Comparison of ENCODE assay signal across 8 mouse cellular contexts in the genomic region with DNA sequence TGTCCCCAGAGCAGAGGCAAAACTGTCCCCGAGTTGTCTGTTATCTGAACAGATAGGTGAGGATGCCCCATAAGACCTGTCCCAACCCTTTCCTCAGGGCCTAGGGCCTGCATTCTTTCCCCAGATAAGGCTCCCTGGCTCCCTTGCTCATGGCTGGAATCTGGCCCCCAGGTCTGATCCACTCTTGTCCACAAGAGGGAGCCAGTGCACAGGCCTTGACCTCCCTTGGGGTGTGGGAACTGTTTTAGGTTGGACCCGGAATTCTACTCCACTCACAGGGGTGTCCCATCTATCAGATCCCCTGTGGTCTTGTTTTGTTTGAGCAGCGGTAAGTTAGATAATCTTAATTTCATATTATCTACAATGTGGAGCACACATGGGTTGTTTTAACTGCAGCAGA. TPM values are rescaled to one million over a fixed set of nuclear protein-coding genes. Genes with fewer than 3 reads are reported as not detected.
DNase-seq lines count a peak whose midpoint lies in the region; ATAC-seq and TF ChIP-seq lines count a peak whose summit lies in the region.

No protein-coding gene starts in this region.

- H3K36me3 ChIP-seq in E14TG2a.4 (ENCODE audit: insufficient read depth, low read length), result peaks cover 35% of the 10 kb centered on the region
- H3K36me3 ChIP-seq in heart, embryonic 16.5 days (ENCODE audit: control insufficient read depth, insufficient read depth), result no peaks in the 10 kb centered on the region

- no peak overlapping the region for H3K4me3 ChIP-seq in E14TG2a.4 (replicated peaks; ENCODE audit: low read length)
- H3K4me3 ChIP-seq in bone marrow, adult 2 months (replicated peaks; ENCODE audit: control insufficient read depth, low read depth, low read length), result no peak overlapping the region
- no peak overlapping the region for H3K4me3 ChIP-seq in embryonic fibroblast, embryonic 13.5 days (ENCODE audit: insufficient read depth, low read length)
- no peak overlapping the region for H3K4me3 ChIP-seq in heart, embryonic 16.5 days (ENCODE audit: low read length)

- H3K27me3 ChIP-seq in E14TG2a.4 (ENCODE audit: insufficient read depth, low read length), result peaks cover 16% of the 10 kb centered on the region
- peaks cover 4% of the 10 kb centered on the region for H3K27me3 ChIP-seq in heart, embryonic 16.5 days (ENCODE audit: control insufficient read depth, insufficient read depth, low read length)

- no peaks in the 10 kb centered on the region for H3K9me3 ChIP-seq in E14TG2a.4 (ENCODE audit: low read length)
- H3K9me3 ChIP-seq in heart, embryonic 16.5 days (replicated peaks; ENCODE audit: control insufficient read depth, low read length), result no peaks in the 10 kb centered on the region

- no peak for TF ChIP-seq POLR2A in bone marrow, adult 2 months (IDR thresholded peaks at IDR 0.05; ENCODE audit: borderline replicate concordance, control insufficient read depth, low read depth, low read length)
- TF ChIP-seq POLR2A in embryonic fibroblast, embryonic 13.5 days (IDR thresholded peaks at IDR 0.05; ENCODE audit: low read depth, low read length), result no peak

- H3K27ac ChIP-seq in bone marrow, adult 2 months (ENCODE audit: control insufficient read depth, insufficient read depth, low read depth, low read length, poor library complexity), result no peak overlapping the region
- H3K27ac ChIP-seq in embryonic fibroblast, embryonic 13.5 days (ENCODE audit: insufficient read depth, low read length), result no peak overlapping the region
- H3K27ac ChIP-seq in heart, embryonic 16.5 days (ENCODE audit: low read length), result no peak overlapping the region

- peaks cover 43% of the 10 kb centered on the region for H3K4me1 ChIP-seq in E14TG2a.4 (replicated peaks; ENCODE audit: low read depth, low read length)
- H3K4me1 ChIP-seq in bone marrow, adult 2 months (ENCODE audit: control insufficient read depth, insufficient read depth, low read length), result no peaks in the 10 kb centered on the region
- H3K4me1 ChIP-seq in embryonic fibroblast, embryonic 13.5 days (ENCODE audit: control insufficient read depth, insufficient read depth, low read length), result no peaks in the 10 kb centered on the region
- no peaks in the 10 kb centered on the region; the same call in 1 of the 2 replicates for H3K4me1 ChIP-seq in heart, embryonic 16.5 days (ENCODE audit: control insufficient read depth, insufficient read depth, low read length)

- H3K4me2 ChIP-seq in heart, embryonic 16.5 days (ENCODE audit: low read depth, low read length), result no peak overlapping the region

- WGBS in bone marrow, adult 2 months, result 31% methylated on average over 3 of the region's 3 CpGs
- 8% methylated on average over 3 of the region's 3 CpGs for WGBS in heart, embryonic 16.5 days

- TF ChIP-seq CTCF in E14TG2a.4 (conservative IDR thresholded peaks at IDR 0.05; ENCODE audit: low read length), result peak; percentile 94
- peak; percentile 85 for TF ChIP-seq CTCF in bone marrow, adult 2 months (IDR thresholded peaks at IDR 0.05; ENCODE audit: control insufficient read depth, insufficient read depth, low read length)
- peak; percentile 75 for TF ChIP-seq CTCF in embryonic fibroblast, embryonic 13.5 days (IDR thresholded peaks at IDR 0.05; ENCODE audit: borderline replicate concordance, insufficient read depth, low read length)

- ATAC-seq in heart, embryonic 16.5 days (replicated peaks; ENCODE audit: extremely low read depth, insufficient read depth, low FRiP score), result peak; percentile 69
- peak; percentile 48; the same call in 1 of the 2 replicates for ATAC-seq in neutrophil, adult 5-6 weeks (ENCODE audit: extremely low read depth, insufficient number of reproducible peaks, low FRiP score, poor library complexity, severe bottlenecking)

- DNase-seq in kidney, postnatal 4 days, result peak; percentile 86
- DNase-seq in lung, adult 18-20 months, result peak; percentile 57 to 62
- DNase-seq in testis, postnatal 14 days (ENCODE audit: low spot score), result peak; percentile 39

- H3K9ac ChIP-seq in heart, embryonic 16.5 days (ENCODE audit: low read length), result no peak overlapping the region

RNA-seq across cellular contexts. Expression of a gene that starts 35.1 kb away (rescaled TPM):
- polyA plus RNA-seq in bone marrow, adult 2 months (2011; ENCODE audit: insufficient read depth, insufficient read length, low replicate concordance, missing spikeins), result not detected in 2 replicates
- polyA plus RNA-seq in embryonic fibroblast, embryonic 13.5 days (2011; ENCODE audit: insufficient read length, low read depth, missing spikeins), result 2.0 and 3.0 TPM in 2 replicates
- polyA plus RNA-seq in heart, embryonic 16.5 days (2015; fragmentation: Nextera tagmentation; extraction: Ambion mirVana), result 7.4 and 10.1 TPM in 2 replicates
- not detected in 2 replicates for total RNA-seq in neutrophil, adult 5-6 weeks (2017)
